Mouse (Mus musculus): ENCODE measurements around the gene Ablim1. TPM values are rescaled to one million over a fixed set of nuclear protein-coding genes. Genes with fewer than 3 reads are reported as not detected.

Ablim1 gene
- total and polyA plus RNA-seq, 2 experiments: 16.6 to 23.7 TPM

DNA sequence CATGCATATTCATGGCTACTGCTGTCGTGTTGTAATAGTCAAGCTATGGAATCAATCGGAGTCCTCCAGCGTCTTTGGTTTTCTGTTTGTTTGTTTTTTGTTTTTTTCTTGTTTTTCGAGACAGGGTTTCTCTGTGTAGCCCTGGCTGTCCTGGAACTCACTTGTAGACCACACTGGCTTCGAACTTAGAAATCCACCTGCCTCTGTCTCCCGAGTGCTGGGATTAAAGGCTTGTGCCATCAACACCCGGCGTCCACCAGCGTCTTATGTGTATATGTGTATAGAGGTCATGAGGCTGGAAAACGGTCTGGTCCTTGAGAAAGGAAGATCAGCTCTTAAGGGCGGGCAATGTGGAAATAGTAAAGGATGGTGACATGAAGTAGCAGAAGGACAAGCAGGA is 39.3 kb upstream of the Ablim1 start:
- Histone ChIP-seq H3K4me3 (ENCODE audit: insufficient read depth, low read depth, low read length) (no peak overlapping the region), H3K36me3 (ENCODE audit: control insufficient read depth, insufficient read depth, low read length) (0 out of 2 replicates have a peak, but pooled peaks cover 1% of the 10 kb centered on the region), H3K27me3 (ENCODE audit: control insufficient read depth, insufficient read depth, low read length) (no peaks in the 10 kb centered on the region), H3K9ac (ENCODE audit: low read depth, low read length) (no peak overlapping the region), H3K79me2 (ENCODE audit: control insufficient read depth, insufficient read depth, low read length) (0 out of 2 replicates have a peak, but pooled peaks cover 2% of the 10 kb centered on the region), H3K27ac (replicated peaks; ENCODE audit: insufficient read depth, low read depth, low read length) (no peak overlapping the region), H3K4me1 (ENCODE audit: control insufficient read depth, insufficient read depth, low read length) (peaks cover 9% of the 10 kb centered on the region)
- DNase-seq (ENCODE audit: extremely low read depth, low read depth, low spot score): no peak
- WGBS: 94% methylated on average over 11 of the region's 11 CpGs
- no peak for TF ChIP-seq POLR2A (IDR thresholded peaks at IDR 0.05; ENCODE audit: extremely low read depth, insufficient read depth, low read length)
- TF ChIP-seq CTCF (IDR thresholded peaks at IDR 0.05; ENCODE audit: low read depth, low read length): no peak

DNA sequence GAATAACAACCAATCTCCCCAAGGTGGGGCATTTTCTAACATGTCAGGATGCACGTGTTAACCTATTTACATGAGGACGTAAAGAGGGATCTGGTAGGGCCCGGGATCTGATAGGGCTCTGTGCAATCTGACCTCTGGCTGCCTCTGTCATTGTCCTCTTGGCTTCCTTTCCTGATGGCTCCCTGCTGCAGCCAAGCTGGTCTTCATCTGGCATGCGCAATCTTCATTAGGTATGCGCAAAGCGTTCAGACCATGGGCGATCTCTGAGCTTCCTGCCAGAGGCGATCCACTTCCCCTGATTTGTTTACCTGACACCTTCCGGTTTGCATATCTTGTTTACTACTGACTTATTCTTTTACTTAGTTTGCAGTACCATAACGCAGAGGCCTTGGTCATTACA is 38.5 kb upstream of the Ablim1 start:
- DNase-seq (ENCODE audit: extremely low read depth, low read depth, low spot score): no peak
- Histone ChIP-seq H3K79me2 (ENCODE audit: control insufficient read depth, insufficient read depth, low read length) (no peaks in the 10 kb centered on the region), H3K9ac (ENCODE audit: low read depth, low read length) (no peak overlapping the region), H3K27ac (replicated peaks; ENCODE audit: insufficient read depth, low read depth, low read length) (no peak overlapping the region), H3K36me3 (ENCODE audit: control insufficient read depth, insufficient read depth, low read length) (0 out of 2 replicates have a peak, but pooled peaks cover 1% of the 10 kb centered on the region), H3K4me3 (ENCODE audit: insufficient read depth, low read depth, low read length) (no peak overlapping the region), H3K27me3 (ENCODE audit: control insufficient read depth, insufficient read depth, low read length) (no peaks in the 10 kb centered on the region), H3K4me1 (ENCODE audit: control insufficient read depth, insufficient read depth, low read length) (peaks cover 8% of the 10 kb centered on the region)
- WGBS: 79% methylated on average over 10 of the region's 10 CpGs
- TF ChIP-seq CTCF (IDR thresholded peaks at IDR 0.05; ENCODE audit: low read depth, low read length) (no peak), POLR2A (IDR thresholded peaks at IDR 0.05; ENCODE audit: extremely low read depth, insufficient read depth, low read length) (no peak)

DNA sequence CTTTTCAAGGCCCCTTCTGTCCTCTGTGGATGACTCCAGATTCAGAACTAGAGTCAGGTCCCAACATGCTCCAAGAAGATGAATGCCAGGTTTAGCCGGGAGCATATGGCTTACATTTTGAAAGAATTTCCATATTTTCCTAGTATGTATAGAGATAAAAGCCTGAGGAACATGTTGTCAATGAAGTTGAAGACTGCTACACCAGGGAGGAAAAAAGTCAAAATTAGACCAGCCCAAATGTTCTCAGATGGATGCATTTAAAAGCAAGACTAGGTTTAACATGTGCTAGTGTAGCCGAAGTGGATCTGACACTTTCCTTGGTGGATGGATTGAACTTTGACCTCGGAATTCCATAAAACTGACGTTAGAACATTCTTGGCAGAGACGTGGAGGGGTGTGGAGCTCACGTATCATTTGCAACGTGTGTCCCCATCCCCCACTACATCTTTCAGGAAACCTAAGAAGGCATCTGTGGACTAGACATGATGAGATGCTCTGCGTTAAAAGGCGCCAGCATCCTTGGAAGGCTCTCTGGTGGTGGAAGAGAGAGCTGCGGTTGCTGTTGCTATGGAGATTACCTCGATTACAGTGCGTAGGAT is 37.7 kb upstream of the Ablim1 start:
- 78% methylated on average over 12 of the region's 12 CpGs for WGBS

DNA sequence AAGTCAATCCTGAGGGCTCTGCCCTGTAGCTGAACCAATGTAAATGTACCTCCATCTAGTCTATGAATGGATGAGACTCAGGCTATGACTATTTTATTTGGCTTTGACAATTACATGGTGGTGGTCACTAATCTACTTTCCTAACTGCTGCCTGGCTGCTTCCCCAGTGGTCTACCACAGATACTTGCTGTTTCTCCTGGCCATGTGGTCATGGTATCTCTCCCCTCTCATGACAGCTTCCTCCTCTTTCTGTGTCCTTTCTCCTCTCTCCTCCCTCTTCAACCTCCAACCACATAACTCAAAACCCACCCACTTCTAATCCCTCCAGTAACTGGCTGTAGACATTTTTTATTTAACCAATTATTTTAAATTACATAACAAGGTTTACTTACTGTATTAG is 34.4 kb upstream of the Ablim1 start:
- TF ChIP-seq POLR2A (IDR thresholded peaks at IDR 0.05; ENCODE audit: extremely low read depth, insufficient read depth, low read length) (no peak), CTCF (IDR thresholded peaks at IDR 0.05; ENCODE audit: low read depth, low read length) (no peak)

More for the DNA sequence above, 37.7 kb upstream of the Ablim1 start:
- no peak for TF ChIP-seq POLR2A (IDR thresholded peaks at IDR 0.05; ENCODE audit: extremely low read depth, insufficient read depth, low read length)
- no peak for TF ChIP-seq CTCF (IDR thresholded peaks at IDR 0.05; ENCODE audit: low read depth, low read length)
- H3K27me3 ChIP-seq (ENCODE audit: control insufficient read depth, insufficient read depth, low read length): no peaks in the 10 kb centered on the region
- H3K79me2 ChIP-seq (ENCODE audit: control insufficient read depth, insufficient read depth, low read length): no peaks in the 10 kb centered on the region
- no peak overlapping the region for H3K4me3 ChIP-seq (ENCODE audit: insufficient read depth, low read depth, low read length)
- H3K4me1 ChIP-seq (ENCODE audit: control insufficient read depth, insufficient read depth, low read length): 0 out of 2 replicates have a peak, but pooled peaks cover 3% of the 10 kb centered on the region
- no peak overlapping the region for H3K27ac ChIP-seq (replicated peaks; ENCODE audit: insufficient read depth, low read depth, low read length)
- no peak overlapping the region for H3K9ac ChIP-seq (ENCODE audit: low read depth, low read length)
- no peak for DNase-seq (ENCODE audit: extremely low read depth, low read depth, low spot score)
- H3K36me3 ChIP-seq (ENCODE audit: control insufficient read depth, insufficient read depth, low read length): no peaks in the 10 kb centered on the region

DNA sequence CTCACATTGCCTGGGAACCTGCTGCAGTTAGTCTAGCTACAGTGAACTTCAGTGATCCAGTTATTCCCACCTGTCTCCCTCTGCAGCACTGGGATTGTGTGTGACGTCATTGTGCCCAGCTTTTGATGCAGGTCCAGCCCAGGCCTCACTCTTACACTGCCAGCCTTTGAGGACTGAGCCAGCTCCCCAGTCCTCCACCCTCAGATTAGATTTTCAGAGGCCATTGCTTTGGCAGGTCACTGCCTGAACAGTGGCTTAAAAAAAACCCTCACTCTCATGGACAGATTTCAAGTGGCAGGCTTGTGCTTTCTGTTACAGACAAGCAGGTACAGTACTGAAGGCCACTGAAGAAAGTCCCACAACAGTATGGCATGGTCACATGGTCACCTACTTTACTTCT is 30.0 kb upstream of the Ablim1 start:
- H3K4me1 ChIP-seq (ENCODE audit: control insufficient read depth, insufficient read depth, low read length): no peaks in the 10 kb centered on the region
- H3K36me3 ChIP-seq (ENCODE audit: control insufficient read depth, insufficient read depth, low read length): no peaks in the 10 kb centered on the region
- no peak for TF ChIP-seq POLR2A (IDR thresholded peaks at IDR 0.05; ENCODE audit: extremely low read depth, insufficient read depth, low read length)
- no peak for TF ChIP-seq CTCF (IDR thresholded peaks at IDR 0.05; ENCODE audit: low read depth, low read length)
- no peaks in the 10 kb centered on the region for H3K79me2 ChIP-seq (ENCODE audit: control insufficient read depth, insufficient read depth, low read length)
- 86% methylated on average over 1 of the region's 1 CpGs for WGBS
- H3K27ac ChIP-seq (replicated peaks; ENCODE audit: insufficient read depth, low read depth, low read length): no peak overlapping the region
- no peak overlapping the region for H3K9ac ChIP-seq (ENCODE audit: low read depth, low read length)
- H3K4me3 ChIP-seq (ENCODE audit: insufficient read depth, low read depth, low read length): no peak overlapping the region
- no peak for DNase-seq (ENCODE audit: extremely low read depth, low read depth, low spot score)
- no peaks in the 10 kb centered on the region for H3K27me3 ChIP-seq (ENCODE audit: control insufficient read depth, insufficient read depth, low read length)

More for the DNA sequence above, 34.4 kb upstream of the Ablim1 start:
- Histone ChIP-seq H3K27me3 (ENCODE audit: control insufficient read depth, insufficient read depth, low read length) (no peaks in the 10 kb centered on the region), H3K27ac (replicated peaks; ENCODE audit: insufficient read depth, low read depth, low read length) (no peak overlapping the region), H3K36me3 (ENCODE audit: control insufficient read depth, insufficient read depth, low read length) (no peaks in the 10 kb centered on the region), H3K79me2 (ENCODE audit: control insufficient read depth, insufficient read depth, low read length) (no peaks in the 10 kb centered on the region), H3K4me1 (ENCODE audit: control insufficient read depth, insufficient read depth, low read length) (no peaks in the 10 kb centered on the region), H3K4me3 (ENCODE audit: insufficient read depth, low read depth, low read length) (no peak overlapping the region), H3K9ac (ENCODE audit: low read depth, low read length) (no peak overlapping the region)
- DNase-seq (ENCODE audit: extremely low read depth, low read depth, low spot score): no peak

DNA sequence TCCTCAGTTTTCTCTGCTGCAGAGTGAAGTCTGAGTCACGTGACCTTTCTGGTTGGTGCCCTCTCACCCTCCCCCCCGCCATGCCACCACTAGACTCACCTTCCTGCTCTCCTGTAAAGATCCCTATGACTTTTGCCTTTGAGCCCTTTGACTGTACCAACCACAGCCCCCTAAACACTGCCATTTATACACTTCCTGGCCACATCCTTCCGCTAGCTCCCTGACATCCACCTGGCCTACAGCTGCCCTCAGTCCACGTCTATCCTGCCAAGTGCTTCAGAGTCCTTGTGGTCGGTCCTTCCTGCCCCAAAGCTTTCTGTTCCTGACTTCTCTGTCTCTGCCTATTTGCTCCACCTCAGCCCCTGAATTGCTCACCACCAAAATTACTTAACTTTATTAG is 29.1 kb upstream of the Ablim1 start:
- H3K4me3 ChIP-seq (ENCODE audit: insufficient read depth, low read depth, low read length): no peak overlapping the region
- WGBS: 91% methylated on average over 5 of the region's 5 CpGs
- no peak for TF ChIP-seq CTCF (IDR thresholded peaks at IDR 0.05; ENCODE audit: low read depth, low read length)
- no peak for TF ChIP-seq POLR2A (IDR thresholded peaks at IDR 0.05; ENCODE audit: extremely low read depth, insufficient read depth, low read length)
- H3K79me2 ChIP-seq (ENCODE audit: control insufficient read depth, insufficient read depth, low read length): no peaks in the 10 kb centered on the region
- no peaks in the 10 kb centered on the region for H3K36me3 ChIP-seq (ENCODE audit: control insufficient read depth, insufficient read depth, low read length)
- H3K4me1 ChIP-seq (ENCODE audit: control insufficient read depth, insufficient read depth, low read length): no peaks in the 10 kb centered on the region
- no peak overlapping the region for H3K9ac ChIP-seq (ENCODE audit: low read depth, low read length)
- no peak for DNase-seq (ENCODE audit: extremely low read depth, low read depth, low spot score)
- no peak overlapping the region for H3K27ac ChIP-seq (replicated peaks; ENCODE audit: insufficient read depth, low read depth, low read length)
- no peaks in the 10 kb centered on the region for H3K27me3 ChIP-seq (ENCODE audit: control insufficient read depth, insufficient read depth, low read length)

Measured in liver, adult 2 months (tissue).